Mouse (Mus musculus) neural tube, embryonic 11.5 days (tissue): ENCODE results near the gene Colec11. TPM values are rescaled to one million over a fixed set of nuclear protein-coding genes. Genes with fewer than 3 reads are reported as not detected.

Source experiments
- ATAC-seq: fragments of 200-750 bp; cut with Nextera tagmentation; 2 replicates; pipeline ENCODE4 v1.8.0; 2017; ENCODE audit warnings: moderate number of reproducible peaks, mild to moderate bottlenecking, moderate TSS enrichment, moderate library complexity; ENCODE audit not compliant: insufficient read depth, low FRiP score, low TSS enrichment
- DNase-seq: peaks from one replicate; pipeline ENCODE4 v3.0.0-alpha.2; 2015; ENCODE audit warnings: low spot score
- H3K27ac ChIP-seq: fragments of 300-500 bp; sonication (generic); 2 replicates; pipeline ENCODE4 v1.5.1; 2014; ENCODE audit warnings: low read depth, mild to moderate bottlenecking, low read length
- H3K27me3 ChIP-seq: fragments of 300-500 bp; sonication (generic); 2 replicates; pipeline ENCODE4 v1.6.1; 2014; ENCODE audit warnings: mild to moderate bottlenecking, low read length, mixed read lengths; ENCODE audit not compliant: control insufficient read depth, insufficient read depth
- H3K36me3 ChIP-seq: fragments of 300-500 bp; sonication (generic); 2 replicates; pipeline ENCODE4 v1.6.1; 2014; ENCODE audit warnings: mild to moderate bottlenecking, low read length, moderate library complexity, mixed read lengths; ENCODE audit not compliant: control insufficient read depth, insufficient read depth
- H3K4me1 ChIP-seq: fragments of 300-500 bp; sonication (generic); 2 replicates; pipeline ENCODE4 v1.6.1; 2014; ENCODE audit warnings: low read length, mixed read lengths; ENCODE audit not compliant: control insufficient read depth, insufficient read depth
- H3K4me2 ChIP-seq: fragments of 300-500 bp; sonication (generic); 2 replicates; pipeline ENCODE4 v1.6.1; 2014; ENCODE audit warnings: low read depth, mild to moderate bottlenecking, moderate library complexity
- H3K4me3 ChIP-seq: fragments of 300-500 bp; sonication (generic); 2 replicates; pipeline ENCODE4 v1.5.1; 2014; ENCODE audit warnings: low read depth, low read length
- H3K9ac ChIP-seq: fragments of 300-500 bp; sonication (generic); 2 replicates; pipeline ENCODE4 v1.6.1; 2014; ENCODE audit warnings: mild to moderate bottlenecking, low read length
- H3K9me3 ChIP-seq: fragments of 300-500 bp; sonication (generic); 2 replicates; pipeline ENCODE4 v1.6.1; 2016; ENCODE audit warnings: low read length; ENCODE audit not compliant: control insufficient read depth
- WGBS: fragments of 180-500 bp; shearing (Covaris S2); extraction: QIAGEN DNeasy Blood & Tissue Kit; methylation state at CpG from one replicate; pipeline ENCODE4 v1.1.7; 2014; 5-methylcytosine and 5-hydroxymethylcytosine counted together
- polyA plus RNA-seq: library from polyadenylated mRNA; unstranded; fragments of >200 nt; fragmentation: Nextera tagmentation; extraction: Ambion mirVana; gene quantifications from 2 replicates; pipeline ENCODE4 v1.2.1, GENCODE M21; 2014

Colec11 gene
- polyA plus RNA-seq, 1 experiment from 2014 or later, result 0.16 TPM

DNA sequence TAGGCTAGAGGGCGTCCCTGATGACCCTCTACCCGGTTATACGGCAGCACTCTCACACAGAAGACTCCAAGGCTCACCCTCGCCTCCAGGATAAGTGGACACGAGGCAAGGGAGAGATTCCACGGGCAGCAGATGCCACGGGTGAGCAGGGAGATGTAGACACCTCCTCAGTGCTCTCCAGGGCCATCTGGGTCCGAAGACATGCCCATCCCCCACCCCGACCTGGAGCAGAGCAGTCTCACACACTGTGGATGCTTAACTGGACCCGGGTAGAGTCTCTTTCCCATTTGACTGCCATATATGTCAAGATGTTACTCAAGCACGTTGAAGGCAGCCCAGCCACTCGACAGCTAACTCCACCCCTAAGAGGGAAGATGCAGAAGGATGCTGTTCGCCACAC is 32.7 kb downstream of the Colec11 start:
- DNase-seq, result no peak

DNA sequence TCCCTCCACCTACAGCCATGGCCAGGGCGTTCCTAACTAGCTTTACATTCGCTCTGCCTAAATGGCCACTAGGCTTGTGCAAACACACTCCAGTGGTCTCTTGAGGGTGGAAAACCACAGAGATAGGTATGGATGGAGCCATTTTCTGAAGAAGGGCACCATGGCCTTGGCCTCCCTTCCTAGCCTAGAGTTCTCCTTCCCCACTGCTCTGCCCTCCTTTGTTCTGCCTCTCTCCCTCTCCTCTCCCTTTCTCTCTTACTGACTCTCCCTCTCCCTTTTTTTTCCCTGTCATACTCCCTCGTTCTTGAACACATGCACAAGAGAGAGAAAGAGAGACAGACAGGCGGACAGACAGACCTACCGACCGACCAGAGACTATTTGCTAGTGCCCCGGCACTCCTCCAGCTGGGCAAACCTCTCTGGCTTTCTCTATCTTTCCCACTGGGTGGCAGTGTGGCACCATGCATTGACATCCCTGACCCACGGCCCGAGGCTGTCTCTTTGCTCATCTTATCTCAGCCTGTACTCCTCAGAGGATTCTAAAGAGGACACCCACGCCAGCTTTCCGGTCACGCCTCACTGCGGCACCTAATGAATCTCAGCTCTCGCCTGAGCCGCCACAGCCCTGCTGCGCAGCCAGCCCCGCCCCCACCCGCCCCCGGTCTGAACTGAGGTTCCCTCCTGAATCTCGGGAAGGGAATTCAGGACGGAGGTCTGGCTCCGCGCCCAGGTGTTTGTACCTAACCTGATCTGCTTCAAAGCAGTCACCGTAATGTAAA is 33.9 kb downstream of the Colec11 start:
- Histone ChIP-seq H3K36me3 (no peaks in the 10 kb centered on the region), H3K4me2 (peak overlapping the region; percentile 46), H3K27me3 (no peaks in the 10 kb centered on the region), H3K9me3 (no peaks in the 10 kb centered on the region), H3K27ac (no peak overlapping the region), H3K4me3 (peak overlapping the region; percentile 23), H3K4me1 (peaks cover 2% of the 10 kb centered on the region; the same call in 1 of the 2 replicates), H3K9ac (peak overlapping the region; percentile 7)
- 12% methylated on average over 23 of the region's 24 CpGs for WGBS
- DNase-seq (peak; percentile 87), ATAC-seq (peak; percentile 94)

More for the DNA sequence above, 32.7 kb downstream of the Colec11 start:
- ATAC-seq, result no peak
- no peak overlapping the region for H3K4me2 ChIP-seq
- H3K4me1 ChIP-seq, result peaks cover 2% of the 10 kb centered on the region; the same call in 1 of the 2 replicates
- no peak overlapping the region for H3K27ac ChIP-seq
- 52% methylated on average over 13 of the region's 13 CpGs for WGBS
- H3K36me3 ChIP-seq, result no peaks in the 10 kb centered on the region
- no peak overlapping the region for H3K4me3 ChIP-seq
- H3K9ac ChIP-seq, result no peak overlapping the region
- H3K9me3 ChIP-seq, result no peaks in the 10 kb centered on the region
- H3K27me3 ChIP-seq, result no peaks in the 10 kb centered on the region

DNA sequence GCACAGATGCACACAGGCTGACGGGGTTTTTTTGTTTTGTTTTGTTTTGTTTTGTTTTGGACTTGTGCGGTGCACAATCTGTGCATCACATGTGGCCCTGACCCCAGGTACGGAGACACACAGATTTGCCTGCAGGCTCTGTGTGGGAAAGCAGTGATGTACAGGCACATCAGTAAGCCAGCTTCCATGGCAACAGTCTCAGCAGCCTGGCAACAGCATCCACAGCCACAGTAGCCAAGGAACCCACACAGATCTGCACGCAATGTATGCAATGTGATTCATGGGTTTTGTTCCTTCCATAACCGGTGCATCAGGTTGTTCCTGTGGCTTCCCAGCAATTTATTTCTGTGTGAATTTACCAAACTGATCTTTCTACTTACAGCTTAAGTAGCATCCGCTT is 35.2 kb downstream of the Colec11 start:
- DNase-seq (peak; percentile 26), ATAC-seq (no peak)
- Histone ChIP-seq H3K9me3 (no peaks in the 10 kb centered on the region), H3K27ac (no peak overlapping the region), H3K36me3 (no peaks in the 10 kb centered on the region), H3K4me2 (no peak overlapping the region), H3K4me3 (no peak overlapping the region), H3K9ac (no peak overlapping the region), H3K4me1 (peaks cover 2% of the 10 kb centered on the region; the same call in 1 of the 2 replicates), H3K27me3 (no peaks in the 10 kb centered on the region)
- WGBS, result 75% methylated on average over 6 of the region's 6 CpGs

DNA sequence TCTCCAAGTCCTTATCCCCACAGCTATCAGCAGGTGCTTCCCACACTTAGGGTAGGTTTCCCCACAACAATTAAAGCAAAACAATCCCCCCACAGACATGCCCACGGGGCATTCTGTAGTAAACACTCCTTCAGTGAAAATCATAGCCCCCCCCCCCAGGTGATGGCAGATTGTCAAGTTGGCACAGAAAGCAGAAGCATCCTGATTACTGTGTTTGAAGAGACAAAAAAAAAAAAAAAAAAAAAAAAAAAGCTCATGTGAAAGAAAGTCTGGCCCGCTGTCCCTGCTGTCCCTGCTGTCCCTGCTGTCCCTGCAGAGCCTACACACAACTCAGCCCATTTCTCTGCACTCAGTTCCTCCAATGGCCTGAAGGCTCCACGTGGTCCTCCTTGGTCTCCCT is 39.1 kb downstream of the Colec11 start:
- H3K36me3 ChIP-seq, result no peaks in the 10 kb centered on the region
- DNase-seq (no peak), ATAC-seq (no peak)
- no peaks in the 10 kb centered on the region for H3K27me3 ChIP-seq
- no peaks in the 10 kb centered on the region for H3K9me3 ChIP-seq
- H3K27ac ChIP-seq, result no peak overlapping the region
- H3K4me2 ChIP-seq, result no peak overlapping the region
- no peak overlapping the region for H3K9ac ChIP-seq
- H3K4me1 ChIP-seq, result no peaks in the 10 kb centered on the region
- 68% methylated on average over 3 of the region's 3 CpGs for WGBS
- H3K4me3 ChIP-seq, result no peak overlapping the region

DNA sequence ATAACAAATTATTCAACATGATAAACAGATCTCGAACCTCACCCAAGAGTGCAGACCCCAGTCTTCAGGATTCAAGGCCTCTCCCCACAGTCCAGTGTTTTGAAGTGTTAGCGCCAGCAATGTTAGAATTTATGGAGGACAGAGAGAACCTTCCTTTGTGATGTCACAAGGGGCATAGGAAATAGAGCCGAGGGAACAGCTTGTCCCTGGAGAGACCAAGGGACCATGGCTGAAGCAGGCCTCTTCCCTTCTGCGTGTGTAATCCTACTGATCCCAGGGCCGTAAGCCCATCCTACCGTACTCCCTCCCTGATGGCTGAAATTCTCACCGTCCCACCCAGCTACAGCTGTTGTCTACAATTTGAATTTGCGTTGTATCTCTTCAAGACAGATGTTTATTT is 40.8 kb downstream of the Colec11 start, which contains the start of gene Allc:
TSS of gene Allc (minus strand) at position 101 of the 400 bp plus-strand sequence.
- 88% methylated on average over 8 of the region's 8 CpGs for WGBS
- no peaks in the 10 kb centered on the region for H3K36me3 ChIP-seq
- no peak for ATAC-seq

DNA sequence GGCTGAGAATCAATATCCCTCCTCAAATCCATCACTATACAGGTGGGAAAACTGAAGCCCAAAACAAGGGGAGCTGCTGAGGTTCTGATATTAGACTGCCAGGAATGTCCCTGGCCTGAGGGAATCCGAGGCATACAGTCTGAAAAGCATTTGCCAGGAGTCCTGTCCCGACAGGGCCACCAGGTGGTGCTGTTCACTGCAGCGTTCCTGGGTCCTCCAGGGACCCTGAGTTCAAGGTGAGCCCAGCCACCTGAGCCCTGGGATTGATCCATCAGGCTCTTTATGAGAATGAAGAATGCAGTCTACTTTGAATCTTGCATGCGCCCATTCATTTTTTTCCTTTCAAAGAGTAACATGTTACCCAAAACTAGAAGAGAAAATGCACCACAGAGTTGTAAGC is 44.0 kb downstream of the Colec11 start:
- Histone ChIP-seq H3K27ac (no peak overlapping the region), H3K27me3 (no peaks in the 10 kb centered on the region), H3K36me3 (no peaks in the 10 kb centered on the region), H3K4me2 (no peak overlapping the region), H3K4me3 (no peak overlapping the region), H3K9ac (no peak overlapping the region), H3K9me3 (no peaks in the 10 kb centered on the region), H3K4me1 (no peaks in the 10 kb centered on the region)
- no peak for ATAC-seq
- peak; percentile 36 for DNase-seq
- WGBS, result 33% methylated on average over 4 of the region's 4 CpGs

More for the DNA sequence above, 40.8 kb downstream of the Colec11 start, which contains the start of gene Allc:
- no peak within 1 kb of the TSS for H3K4me2 ChIP-seq
- H3K4me1 ChIP-seq, result no peaks in the 10 kb centered on the region
- no peak within 1 kb of the TSS for H3K9ac ChIP-seq
- no peak within 1 kb of the TSS for H3K4me3 ChIP-seq
- no peak within 1 kb of the TSS for H3K27ac ChIP-seq
- no peak for DNase-seq
- no peaks in the 10 kb centered on the region for H3K9me3 ChIP-seq
- H3K27me3 ChIP-seq, result no peaks in the 10 kb centered on the region

DNA sequence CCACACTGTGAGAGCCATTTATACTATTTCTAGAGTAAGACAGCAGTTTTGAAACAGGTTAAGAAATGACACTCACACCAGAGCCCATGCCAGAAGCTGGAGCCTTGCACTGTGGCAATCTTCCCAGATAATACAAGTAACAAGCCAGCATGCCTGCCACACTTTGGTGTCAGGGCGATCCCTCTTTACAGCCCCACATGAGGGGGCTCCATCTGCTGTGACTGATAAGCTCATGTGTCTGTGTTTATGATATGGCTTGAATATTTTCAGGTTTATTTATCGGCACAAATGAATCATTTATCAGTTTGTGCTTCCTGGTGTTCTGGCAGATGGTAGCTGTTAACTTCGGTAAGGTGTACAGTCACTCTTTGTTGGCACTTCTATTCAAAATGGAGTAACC is 45.0 kb downstream of the Colec11 start:
- H3K4me1 ChIP-seq, result no peaks in the 10 kb centered on the region
- no peak for DNase-seq
- 91% methylated on average over 3 of the region's 3 CpGs for whole genome bisulfite sequencing

DNA sequence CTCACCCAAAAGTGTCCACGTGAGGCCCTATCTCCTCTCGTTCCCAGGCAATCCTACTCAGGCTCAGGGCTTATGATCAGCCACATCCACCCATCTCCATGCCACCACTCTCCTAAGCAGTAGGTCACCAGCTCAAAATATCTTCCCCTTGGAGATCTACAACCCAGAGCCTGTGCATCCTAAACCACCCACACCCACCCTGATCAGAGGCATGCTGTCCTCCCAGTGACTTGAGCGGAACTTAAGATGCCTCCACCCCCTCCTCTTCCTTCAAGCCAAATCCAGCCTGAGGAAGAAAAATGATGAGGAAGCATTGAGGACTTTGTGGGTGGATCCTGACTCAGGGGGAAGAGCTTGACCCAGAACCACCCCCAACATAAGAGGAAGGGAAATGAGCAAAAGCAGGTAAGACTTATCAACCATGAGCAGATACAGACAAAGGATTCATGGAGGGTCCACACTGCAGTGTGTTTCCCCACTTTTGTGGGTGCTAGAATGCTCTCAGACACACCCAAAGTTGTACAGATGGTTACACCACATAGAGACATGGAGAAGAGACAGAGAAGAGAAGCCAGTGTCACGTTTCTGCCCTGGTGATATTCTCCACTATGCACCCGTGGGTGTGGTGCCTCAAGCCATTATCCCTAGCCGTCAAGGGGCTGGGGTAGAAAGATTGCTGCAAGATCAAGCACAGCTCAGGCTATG is 47.7 kb downstream of the Colec11 start:
- Histone ChIP-seq H3K4me3 (no peak overlapping the region), H3K27ac (no peak overlapping the region), H3K27me3 (no peaks in the 10 kb centered on the region), H3K4me2 (no peak overlapping the region), H3K9ac (no peak overlapping the region), H3K36me3 (no peaks in the 10 kb centered on the region), H3K9me3 (no peaks in the 10 kb centered on the region), H3K4me1 (no peaks in the 10 kb centered on the region)
- 73% methylated on average over 6 of the region's 6 CpGs for WGBS
- no peak for ATAC-seq
- no peak for DNase-seq

More for the DNA sequence above, 45.0 kb downstream of the Colec11 start:
- Histone ChIP-seq H3K4me2 (no peak overlapping the region), H3K9ac (no peak overlapping the region), H3K27ac (no peak overlapping the region), H3K36me3 (no peaks in the 10 kb centered on the region), H3K9me3 (no peaks in the 10 kb centered on the region), H3K4me3 (no peak overlapping the region), H3K27me3 (no peaks in the 10 kb centered on the region)
- ATAC-seq, result no peak
